Mouse (Mus musculus): Measurements from ENCODE around the gene Cops9. TPM values are rescaled to one million over a fixed set of nuclear protein-coding genes. Genes with fewer than 3 reads are reported as not detected.

The Cops9 gene
- polyA plus RNA-seq, 1 experiment, result 221 TPM

- TF ChIP-seq CTCF (IDR thresholded peaks at IDR 0.05; ENCODE audit: low read depth, low read length) (no peak), POLR2A (IDR thresholded peaks at IDR 0.05; ENCODE audit: borderline replicate concordance, low read depth, low read length) (no peak)
- Histone ChIP-seq H3K4me3 (ENCODE audit: insufficient read depth, low read length) (no peak overlapping the region), H3K27ac (ENCODE audit: insufficient read depth, low read depth, low read length) (no peak overlapping the region), H3K4me1 (ENCODE audit: control insufficient read depth, insufficient read depth, low read length) (peaks cover 7% of the 10 kb centered on the region)
Measured at GRCm38 (mm10) chr1:92671326-92671725, 29.5 kb upstream of the Cops9 start.

- H3K4me3 ChIP-seq (ENCODE audit: insufficient read depth, low read length), result no peak overlapping the region
- H3K4me1 ChIP-seq (ENCODE audit: control insufficient read depth, insufficient read depth, low read length), result no peaks in the 10 kb centered on the region
- TF ChIP-seq POLR2A (IDR thresholded peaks at IDR 0.05; ENCODE audit: borderline replicate concordance, low read depth, low read length) (no peak), CTCF (IDR thresholded peaks at IDR 0.05; ENCODE audit: low read depth, low read length) (no peak)
- no peak overlapping the region for H3K27ac ChIP-seq (ENCODE audit: insufficient read depth, low read depth, low read length)
Measured at GRCm38 (mm10) chr1:92669430-92669829, 27.6 kb upstream of the Cops9 start.

DNA sequence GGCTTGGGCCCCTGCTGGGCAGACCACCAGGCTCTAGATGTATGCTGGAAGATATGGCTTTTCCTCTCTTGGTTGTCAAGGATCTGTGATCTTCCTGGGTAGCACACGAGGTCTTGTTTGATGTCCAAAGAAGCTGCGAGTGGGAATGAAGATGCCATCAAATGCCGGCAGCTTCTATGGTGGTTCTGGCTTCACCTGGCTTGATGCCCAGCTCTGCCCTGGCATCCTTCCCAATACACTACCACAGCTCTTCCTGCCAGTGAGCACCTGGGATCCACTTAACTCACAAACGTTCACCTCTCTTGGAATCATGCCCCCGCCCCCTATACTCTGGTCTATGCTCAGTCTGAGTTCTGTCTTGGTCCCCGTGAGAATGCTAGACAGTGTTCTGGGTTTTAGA is 25.3 kb upstream of the Cops9 start:
- H3K4me1 ChIP-seq (ENCODE audit: control insufficient read depth, insufficient read depth, low read length), result no peaks in the 10 kb centered on the region
- no peak for TF ChIP-seq POLR2A (IDR thresholded peaks at IDR 0.05; ENCODE audit: borderline replicate concordance, low read depth, low read length)
- TF ChIP-seq CTCF (IDR thresholded peaks at IDR 0.05; ENCODE audit: low read depth, low read length), result no peak
- H3K27ac ChIP-seq (ENCODE audit: insufficient read depth, low read depth, low read length), result no peak overlapping the region
- H3K4me3 ChIP-seq (ENCODE audit: insufficient read depth, low read length), result no peak overlapping the region

- Histone ChIP-seq H3K4me3 (ENCODE audit: insufficient read depth, low read length) (no peak overlapping the region), H3K27ac (ENCODE audit: insufficient read depth, low read depth, low read length) (no peak overlapping the region), H3K4me1 (ENCODE audit: control insufficient read depth, insufficient read depth, low read length) (no peaks in the 10 kb centered on the region)
- TF ChIP-seq POLR2A (IDR thresholded peaks at IDR 0.05; ENCODE audit: borderline replicate concordance, low read depth, low read length) (no peak), CTCF (IDR thresholded peaks at IDR 0.05; ENCODE audit: low read depth, low read length) (no peak)
Measured at GRCm38 (mm10) chr1:92659392-92659791, 17.6 kb upstream of the Cops9 start.

GRCm38 (mm10) chr1:92657025-92657820 is 15.4 kb upstream of the Cops9 start:
- no peak for TF ChIP-seq CTCF (IDR thresholded peaks at IDR 0.05; ENCODE audit: low read depth, low read length)
- TF ChIP-seq POLR2A (IDR thresholded peaks at IDR 0.05; ENCODE audit: borderline replicate concordance, low read depth, low read length), result no peak
- no peak overlapping the region for H3K4me3 ChIP-seq (ENCODE audit: insufficient read depth, low read length)
- no peaks in the 10 kb centered on the region for H3K4me1 ChIP-seq (ENCODE audit: control insufficient read depth, insufficient read depth, low read length)
- H3K27ac ChIP-seq (ENCODE audit: insufficient read depth, low read depth, low read length), result no peak overlapping the region

GRCm38 (mm10) chr1:92654676-92655075 is 12.9 kb upstream of the Cops9 start:
- TF ChIP-seq POLR2A (IDR thresholded peaks at IDR 0.05; ENCODE audit: borderline replicate concordance, low read depth, low read length) (no peak), CTCF (IDR thresholded peaks at IDR 0.05; ENCODE audit: low read depth, low read length) (no peak)

GRCm38 (mm10) chr1:92653179-92653578 is 11.4 kb upstream of the Cops9 start:
- H3K27ac ChIP-seq (ENCODE audit: insufficient read depth, low read depth, low read length), result no peak overlapping the region
- H3K4me3 ChIP-seq (ENCODE audit: insufficient read depth, low read length), result no peak overlapping the region

More at GRCm38 (mm10) chr1:92654676-92655075, 12.9 kb upstream of the Cops9 start:
- Histone ChIP-seq H3K4me1 (ENCODE audit: control insufficient read depth, insufficient read depth, low read length) (no peaks in the 10 kb centered on the region), H3K4me3 (ENCODE audit: insufficient read depth, low read length) (no peak overlapping the region), H3K27ac (ENCODE audit: insufficient read depth, low read depth, low read length) (no peak overlapping the region)

DNA sequence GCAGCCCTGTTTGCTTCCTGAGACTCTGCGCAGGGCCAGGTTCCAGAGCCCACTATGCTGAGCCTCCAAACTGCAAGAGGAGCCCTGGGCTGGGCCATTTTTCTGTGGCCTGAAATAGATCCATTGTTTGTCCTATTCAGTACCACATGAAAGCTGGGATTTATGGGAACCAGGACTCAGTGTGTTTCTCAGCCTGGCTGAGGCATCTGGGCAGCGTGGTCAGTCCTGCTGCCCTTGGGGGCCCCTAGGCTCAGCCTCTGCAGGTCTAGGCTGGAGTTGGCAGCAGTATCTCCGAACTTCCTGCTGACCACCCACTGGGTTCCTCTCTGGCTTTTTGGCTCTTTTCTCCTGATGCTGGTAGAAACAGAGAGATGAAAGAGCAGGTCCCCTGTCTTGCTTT is 9.7 kb upstream of the Cops9 start:
- Histone ChIP-seq H3K27ac (ENCODE audit: insufficient read depth, low read depth, low read length) (no peak overlapping the region), H3K4me3 (ENCODE audit: insufficient read depth, low read length) (no peak overlapping the region), H3K4me1 (ENCODE audit: control insufficient read depth, insufficient read depth, low read length) (peaks cover 6% of the 10 kb centered on the region; the same call in 1 of the 2 replicates)
- TF ChIP-seq POLR2A (IDR thresholded peaks at IDR 0.05; ENCODE audit: borderline replicate concordance, low read depth, low read length) (no peak), CTCF (IDR thresholded peaks at IDR 0.05; ENCODE audit: low read depth, low read length) (no peak)

More at GRCm38 (mm10) chr1:92653179-92653578, 11.4 kb upstream of the Cops9 start:
- TF ChIP-seq POLR2A (IDR thresholded peaks at IDR 0.05; ENCODE audit: borderline replicate concordance, low read depth, low read length) (no peak), CTCF (IDR thresholded peaks at IDR 0.05; ENCODE audit: low read depth, low read length) (no peak)
- H3K4me1 ChIP-seq (ENCODE audit: control insufficient read depth, insufficient read depth, low read length), result peaks cover 4% of the 10 kb centered on the region; the same call in 1 of the 2 replicates

DNA sequence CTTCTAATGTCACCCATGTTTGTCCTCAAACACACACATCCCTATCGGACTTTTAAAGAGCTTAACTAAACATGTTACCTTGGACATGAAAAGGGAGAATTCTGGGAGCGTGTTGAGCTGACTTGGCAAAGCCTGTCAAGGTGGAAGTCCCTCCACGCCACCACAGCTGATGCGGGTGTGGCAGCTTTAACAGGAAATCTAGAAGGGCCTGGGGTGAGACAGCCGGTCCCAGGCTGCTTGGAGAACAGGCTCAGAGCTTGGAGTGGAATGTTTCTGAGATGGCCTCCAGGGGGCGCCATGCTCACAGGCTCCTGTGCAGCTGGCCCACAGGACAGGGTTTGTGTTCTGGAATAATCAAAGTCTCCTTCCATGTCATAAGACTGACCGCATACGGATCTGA is 6.9 kb upstream of the Cops9 start, which contains the start of gene Otos:
Otos (minus strand) TSS at position 169 of the 400 bp plus-strand sequence.
- Histone ChIP-seq H3K4me1 (ENCODE audit: control insufficient read depth, insufficient read depth, low read length) (peaks cover 6% of the 10 kb centered on the region; the same call in 1 of the 2 replicates), H3K4me3 (ENCODE audit: insufficient read depth, low read length) (peak within 1 kb of the TSS; percentile 2; the same call in 1 of the 2 replicates), H3K27ac (ENCODE audit: insufficient read depth, low read depth, low read length) (no peak within 1 kb of the TSS)
- TF ChIP-seq CTCF (IDR thresholded peaks at IDR 0.05; ENCODE audit: low read depth, low read length), result peak; percentile 87
- TF ChIP-seq POLR2A (IDR thresholded peaks at IDR 0.05; ENCODE audit: borderline replicate concordance, low read depth, low read length), result no peak

GRCm38 (mm10) chr1:92648197-92648596 is 6.4 kb upstream of the Cops9 start:
- TF ChIP-seq CTCF (IDR thresholded peaks at IDR 0.05; ENCODE audit: low read depth, low read length), result no peak
- no peak for TF ChIP-seq POLR2A (IDR thresholded peaks at IDR 0.05; ENCODE audit: borderline replicate concordance, low read depth, low read length)
- Histone ChIP-seq H3K4me1 (ENCODE audit: control insufficient read depth, insufficient read depth, low read length) (peaks cover 6% of the 10 kb centered on the region; the same call in 1 of the 2 replicates), H3K4me3 (ENCODE audit: insufficient read depth, low read length) (peak overlapping the region; percentile 2; the same call in 1 of the 2 replicates), H3K27ac (ENCODE audit: insufficient read depth, low read depth, low read length) (no peak overlapping the region)

Measured in bone marrow macrophage, adult 2 months (primary cell).